Mouse (Mus musculus): ENCODE data around the gene Gsdmc3.
"Not testable (repeated sequence)": the region's sequence is repeated elsewhere in the genome, so short reads cannot be mapped to it uniquely, and the experiment has no call there.

Gsdmc3 gene

DNA sequence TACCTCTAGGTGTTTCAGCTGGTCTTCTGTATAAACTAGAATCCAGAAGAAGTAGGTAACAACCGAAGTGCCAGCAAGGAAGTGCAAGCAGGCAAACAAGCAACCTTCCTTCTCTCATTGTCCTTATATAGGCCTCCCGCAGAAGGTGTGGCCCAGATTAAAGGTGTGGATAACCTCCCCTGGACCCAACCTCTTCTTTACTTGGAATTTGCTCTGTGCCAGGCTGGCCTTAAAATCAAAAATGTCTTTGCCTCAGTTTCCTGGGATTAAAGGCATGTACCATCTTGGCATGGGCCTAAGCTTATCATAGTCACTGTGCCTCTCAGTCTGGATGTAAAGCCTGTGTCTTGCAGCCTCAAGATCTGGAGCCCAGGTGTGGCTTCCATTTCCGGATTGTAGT, at the start of gene Gsdmc3:
Gsdmc3 (minus strand) TSS at position 101 of the 400 bp plus-strand sequence.
- not testable (repeated sequence) for DNase-seq (ENCODE audit: inconsistent ontology term)

DNA sequence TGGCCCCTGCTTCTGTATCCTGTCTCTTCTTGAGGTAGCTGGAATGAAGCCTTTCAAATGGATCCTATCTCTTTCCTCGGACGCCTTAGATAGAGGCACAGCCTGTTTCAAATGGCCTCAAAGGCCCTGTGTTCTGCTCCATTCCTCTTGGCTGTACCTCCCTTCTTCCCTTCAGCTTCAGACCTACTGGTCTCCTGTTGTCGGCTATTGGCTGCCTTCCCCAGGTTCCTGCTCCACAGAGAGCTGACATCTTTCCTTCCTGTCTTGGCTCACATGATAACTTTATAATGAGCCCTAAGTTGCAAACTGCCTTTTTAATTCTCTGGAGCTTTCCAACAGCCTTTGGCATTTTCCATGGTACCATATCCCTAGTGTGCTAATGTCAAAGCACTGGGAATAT, 47.8 kb upstream of the Gsdmc3 start:
- DNase-seq (ENCODE audit: inconsistent ontology term): no peak

DNA sequence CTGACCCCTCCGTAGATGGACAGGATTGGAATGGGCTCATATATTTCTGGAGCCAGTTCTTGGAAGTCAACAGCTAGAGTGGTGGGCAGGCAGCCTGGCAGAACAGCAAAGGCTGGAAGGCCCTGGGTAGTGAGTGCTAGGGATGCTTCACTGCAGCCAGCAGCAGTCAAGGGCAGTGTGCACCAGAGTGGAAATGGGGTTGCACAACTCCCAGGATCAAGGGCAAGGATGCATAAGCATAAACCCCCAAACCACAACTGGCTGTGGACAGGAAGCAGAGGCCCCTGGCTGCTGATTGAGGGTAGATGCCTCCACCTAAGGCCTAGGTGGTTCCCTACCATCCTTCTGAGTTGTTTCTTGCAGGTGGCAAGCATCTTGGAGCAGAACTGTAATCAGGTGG, 46.1 kb upstream of the Gsdmc3 start:
- peak; percentile 9 for DNase-seq (ENCODE audit: inconsistent ontology term)

DNA sequence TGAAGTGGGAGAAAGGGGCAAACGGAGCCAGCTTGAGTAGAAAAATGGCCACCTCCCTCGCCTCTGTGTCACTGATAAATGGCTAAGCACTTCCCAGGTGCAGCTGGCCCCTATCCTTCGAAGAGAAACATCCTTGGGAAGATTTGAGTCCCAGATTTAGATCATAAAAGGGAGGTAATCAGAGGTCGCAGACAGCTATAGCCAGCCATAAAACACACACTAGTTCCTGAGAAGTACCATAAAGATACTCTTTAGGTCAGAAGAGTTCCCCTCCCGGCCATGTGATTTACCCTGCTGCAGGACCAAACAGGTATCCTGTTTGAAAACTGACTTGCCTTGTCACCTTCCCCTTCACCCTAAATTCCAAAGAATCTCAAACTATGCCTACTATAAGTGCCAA, 43.3 kb upstream of the Gsdmc3 start:
- not testable (repeated sequence) for DNase-seq (ENCODE audit: inconsistent ontology term)

DNA sequence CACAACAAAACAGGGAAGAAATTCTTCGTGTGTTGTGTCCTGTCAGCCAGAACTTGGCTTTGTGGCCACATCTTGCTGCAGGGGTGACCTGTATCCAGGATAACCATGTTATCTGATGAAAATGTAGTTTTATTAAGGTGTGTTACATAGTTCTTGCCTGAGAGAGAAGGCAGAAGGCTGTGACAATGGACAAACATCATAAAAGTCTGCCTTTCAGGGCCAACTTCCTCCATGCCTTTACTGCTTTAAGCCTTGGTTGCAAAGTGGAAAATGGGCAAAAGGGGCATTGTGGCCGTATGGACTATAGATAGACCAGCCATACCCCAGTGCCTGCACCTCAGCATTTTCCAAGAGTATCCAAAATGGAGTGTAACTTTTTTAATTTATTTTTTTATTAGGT, 41.4 kb upstream of the Gsdmc3 start:
- not testable (repeated sequence) for DNase-seq (ENCODE audit: inconsistent ontology term)

DNA sequence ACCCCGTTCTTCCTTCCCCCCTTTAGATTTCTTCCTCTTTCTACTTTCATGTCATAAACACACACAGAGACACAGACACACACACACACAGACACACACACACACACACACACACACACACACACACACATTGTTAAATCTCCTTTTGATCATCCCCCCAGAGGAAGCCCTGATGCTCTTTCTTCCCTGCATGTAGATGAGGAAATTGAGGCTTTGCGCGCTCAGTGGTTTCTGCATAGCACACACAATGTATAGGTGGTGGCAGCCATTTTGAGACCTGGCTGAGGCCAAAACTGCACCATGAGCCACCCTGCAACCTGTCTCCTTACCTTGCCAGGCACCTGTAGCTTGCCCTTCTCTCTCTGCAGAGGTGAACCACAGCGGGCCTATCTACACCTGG, 38.2 kb upstream of the Gsdmc3 start:
- DNase-seq (ENCODE audit: inconsistent ontology term): not testable (repeated sequence)

DNA sequence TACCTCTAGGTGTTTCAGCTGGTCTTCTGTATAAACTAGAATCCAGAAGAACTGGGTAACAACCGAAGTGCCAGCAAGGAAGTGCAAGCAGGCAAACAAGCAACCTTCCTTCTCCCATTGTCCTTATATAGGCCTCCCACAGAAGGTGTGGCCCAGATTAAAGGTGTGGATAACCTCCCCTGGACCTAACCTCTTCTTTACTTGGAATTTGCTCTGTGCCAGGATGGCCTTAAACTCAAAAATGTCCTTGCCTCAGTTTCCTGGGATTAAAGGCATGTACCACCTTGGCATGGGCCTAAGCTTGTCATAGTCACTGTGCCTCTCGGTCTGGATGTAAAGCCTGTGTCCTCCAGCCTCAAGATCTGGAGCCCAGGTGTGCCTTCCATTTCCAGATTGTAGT, 33.8 kb upstream of the Gsdmc3 start, which contains the start of gene Gsdmc4:
Gsdmc4 (minus strand) TSS at position 101 of the 400 bp plus-strand sequence.
- not testable (repeated sequence) for DNase-seq (ENCODE audit: inconsistent ontology term)

DNA sequence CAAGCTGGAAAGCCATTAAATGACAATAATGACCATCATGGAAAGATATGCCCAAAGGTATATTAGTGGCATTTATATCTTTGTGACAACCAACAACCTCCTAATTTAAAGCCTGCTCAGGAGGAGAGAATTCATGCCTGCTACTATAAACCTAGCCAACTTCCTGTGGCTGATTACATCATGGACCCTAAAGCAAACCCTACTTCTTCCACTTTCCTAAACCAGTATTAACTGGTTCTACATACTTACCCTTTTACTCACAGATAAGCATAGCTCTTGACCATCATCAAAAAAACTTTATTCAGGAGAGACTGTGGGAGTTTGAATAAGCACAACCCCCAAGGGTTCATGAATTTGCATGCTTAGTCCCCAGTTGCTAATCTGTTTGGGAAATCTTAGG, 31.5 kb upstream of the Gsdmc3 start:
- DNase-seq (ENCODE audit: inconsistent ontology term): not testable (repeated sequence)

DNA sequence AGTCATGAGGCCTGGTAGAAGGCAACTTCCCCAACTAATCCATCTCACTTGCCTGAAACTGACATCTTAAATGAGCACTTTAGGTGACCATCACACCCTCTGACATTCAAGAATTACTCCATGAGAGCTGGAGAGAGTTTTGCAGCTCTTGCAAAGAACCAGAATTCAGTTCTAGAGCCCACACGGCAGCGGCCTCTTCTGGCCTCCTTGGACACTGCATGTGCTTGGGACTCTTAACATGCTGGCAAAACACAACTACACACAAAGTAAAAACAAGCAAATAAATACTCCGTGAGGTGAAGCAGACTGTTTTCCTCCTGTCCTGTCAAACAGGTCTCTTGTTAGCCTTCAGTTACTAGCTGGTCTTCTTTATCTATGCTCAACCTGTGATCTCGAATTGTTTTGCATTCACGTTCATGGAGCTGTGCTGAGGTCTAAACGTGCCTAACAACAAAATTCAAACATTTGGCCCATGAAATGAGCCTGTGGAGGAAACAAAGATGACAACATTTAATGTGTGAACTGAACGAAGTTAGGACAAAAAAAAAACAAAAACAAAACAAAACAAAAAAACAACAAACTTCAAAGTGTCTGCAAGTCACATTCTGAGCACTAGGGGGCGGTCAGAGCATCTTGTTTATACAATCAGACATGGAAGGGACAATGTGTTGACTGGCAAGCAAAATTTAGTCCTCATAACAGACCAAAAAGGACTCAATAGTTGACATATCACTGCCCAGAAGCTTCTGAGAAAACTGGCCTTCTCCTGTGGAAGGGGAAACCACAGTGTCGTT, 17.4 kb upstream of the Gsdmc3 start:
- DNase-seq (ENCODE audit: inconsistent ontology term): peak; percentile 43

DNA sequence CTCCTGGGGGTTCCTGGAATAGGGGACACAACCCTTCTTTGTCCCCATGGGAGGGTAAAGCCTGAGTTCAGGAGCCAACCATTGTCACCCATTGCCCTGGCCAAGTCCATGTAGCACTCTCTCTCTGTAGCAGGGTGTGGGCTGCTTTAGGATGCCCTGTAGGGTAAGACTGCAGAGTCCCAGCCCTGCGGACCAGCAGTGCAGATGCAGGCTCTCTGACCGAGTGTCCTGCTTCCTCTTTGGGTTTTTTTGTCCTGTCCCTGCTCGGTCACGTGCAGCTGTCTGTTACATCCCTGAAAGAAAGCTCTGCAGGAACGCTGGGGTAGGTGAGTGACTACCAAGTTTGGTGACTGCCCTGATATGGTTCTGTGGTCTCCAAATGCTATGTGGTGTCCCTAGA, 10.1 kb upstream of the Gsdmc3 start:
- not testable (repeated sequence) for DNase-seq (ENCODE audit: inconsistent ontology term)

DNA sequence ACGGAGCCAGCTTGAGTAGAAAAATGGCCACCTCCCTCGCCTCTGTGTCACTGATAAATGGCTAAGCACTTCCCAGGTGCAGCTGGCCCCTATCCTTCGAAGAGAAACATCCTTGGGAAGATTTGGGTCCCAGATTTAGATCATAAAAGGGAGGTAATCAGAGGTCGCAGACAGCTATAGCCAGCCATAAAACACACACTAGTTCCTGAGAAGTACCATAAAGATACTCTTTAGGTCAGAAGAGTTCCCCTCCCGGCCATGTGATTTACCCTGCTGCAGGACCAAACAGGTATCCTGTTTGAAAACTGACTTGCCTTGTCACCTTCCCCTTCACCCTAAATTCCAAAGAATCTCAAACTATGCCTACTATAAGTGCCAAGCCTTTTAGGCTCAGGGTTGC, 9.6 kb upstream of the Gsdmc3 start:
- not testable (repeated sequence) for DNase-seq (ENCODE audit: inconsistent ontology term)

DNA sequence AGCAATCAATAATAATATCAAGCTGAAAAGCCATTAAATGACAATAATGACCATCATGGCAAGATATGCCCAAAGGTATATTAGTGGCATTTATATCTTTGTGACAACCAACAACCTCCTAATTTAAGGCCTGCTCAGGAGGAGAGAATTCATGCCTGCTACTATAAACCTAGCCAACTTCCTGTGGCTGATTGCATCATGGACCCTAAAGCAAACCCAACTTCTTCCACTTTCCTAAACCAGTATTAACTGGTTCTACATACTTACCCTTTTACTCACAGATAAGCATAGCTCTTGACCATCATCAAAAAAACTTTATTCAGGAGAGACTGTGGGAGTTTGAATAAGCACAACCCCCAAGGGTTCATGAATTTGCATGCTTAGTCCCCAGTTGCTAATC, 2.2 kb downstream of the Gsdmc3 start:
- DNase-seq (ENCODE audit: inconsistent ontology term): not testable (repeated sequence)

DNA sequence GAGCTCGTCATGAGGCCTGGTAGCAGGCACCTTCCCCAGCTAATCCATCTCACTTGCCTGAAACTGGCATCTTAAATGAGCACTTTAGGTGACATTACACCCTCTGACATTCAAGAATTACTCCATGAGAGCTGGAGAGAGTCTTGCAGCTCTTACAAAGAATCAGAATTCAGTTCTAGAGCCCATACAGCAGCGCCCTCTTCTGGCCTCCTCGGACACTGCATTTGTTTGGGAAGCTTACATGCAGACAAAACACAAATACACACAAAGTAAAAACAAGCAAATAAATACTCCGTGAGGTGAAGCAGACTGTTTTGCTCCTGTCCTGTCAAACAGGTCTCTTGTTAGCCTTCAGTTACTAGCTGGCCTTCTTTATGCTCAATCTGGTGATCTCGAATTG, 16.4 kb downstream of the Gsdmc3 start:
- not testable (repeated sequence) for DNase-seq (ENCODE audit: inconsistent ontology term)
